Mouse (Mus musculus) adrenal gland, postnatal 14 days (tissue): ENCODE data around the gene Olfr911-ps1. TPM values are rescaled to one million over a fixed set of nuclear protein-coding genes. Genes with fewer than 3 reads are reported as not detected.

ENCODE experiments used
- DNase-seq: peaks from one replicate; pipeline ENCODE4 v3.0.0; 2021; ENCODE audit warnings: mixed read lengths
- long read RNA-seq, 2 experiments: library from polyadenylated mRNA; stranded (forward); transcript quantifications; one replicate each; pipeline ENCODE4 v2.0.0; 2021
- total RNA-seq: library from RNA; stranded (reverse); gene quantifications from 2 replicates; pipeline ENCODE4 v1.2.3, GENCODE M21; 2021

Gene Olfr911-ps1
- not detected in 2 replicates for total RNA-seq
- long read RNA-seq, experiment 1: 0 reads
- long read RNA-seq, experiment 2: 0 reads

DNA sequence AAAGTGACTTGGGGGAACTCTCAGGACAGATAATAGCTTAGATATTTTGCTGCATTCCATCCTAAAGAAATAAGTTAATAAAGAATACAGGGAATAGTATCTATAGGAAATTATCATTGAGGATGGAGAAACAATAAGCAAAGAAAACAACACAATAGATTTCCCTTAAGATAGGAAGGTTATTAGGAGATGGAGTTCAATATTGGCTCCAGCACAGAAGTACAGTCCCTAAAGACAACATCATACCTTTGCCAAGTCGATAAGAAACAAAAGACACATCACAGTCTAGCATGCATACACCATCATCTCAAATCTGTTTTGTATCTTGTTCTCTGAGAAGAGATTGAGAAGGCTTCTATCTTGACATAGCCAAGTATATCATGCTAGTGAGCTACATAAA, at the start of gene Olfr911-ps1:
Gene Olfr911-ps1 (plus strand): TSS at position 301 of the 400 bp plus-strand sequence.
- DNase-seq: no peak

DNA sequence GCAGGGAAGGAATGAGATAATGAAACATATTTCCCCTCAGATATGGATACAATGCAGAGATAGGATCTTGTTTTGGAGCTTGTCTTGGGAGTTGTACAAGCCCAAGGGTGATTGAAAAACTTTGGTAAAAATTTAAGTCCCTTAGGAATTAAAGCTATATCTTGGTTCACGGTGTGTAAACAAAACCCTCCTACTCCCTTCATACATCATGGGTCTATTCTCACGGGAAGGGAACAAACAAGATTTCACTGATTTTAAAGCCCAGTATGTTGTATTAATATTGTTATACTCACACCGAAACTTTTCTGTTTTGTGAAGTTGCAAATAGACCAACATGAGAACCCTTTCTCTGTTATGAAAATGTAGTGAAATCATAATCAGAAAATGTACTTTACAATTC, 34.6 kb upstream of the Olfr911-ps1 start, which contains the start of gene Olfr906:
Gene Olfr906 (plus strand): TSS at position 301 of the 400 bp plus-strand sequence.
- no peak for DNase-seq

DNA sequence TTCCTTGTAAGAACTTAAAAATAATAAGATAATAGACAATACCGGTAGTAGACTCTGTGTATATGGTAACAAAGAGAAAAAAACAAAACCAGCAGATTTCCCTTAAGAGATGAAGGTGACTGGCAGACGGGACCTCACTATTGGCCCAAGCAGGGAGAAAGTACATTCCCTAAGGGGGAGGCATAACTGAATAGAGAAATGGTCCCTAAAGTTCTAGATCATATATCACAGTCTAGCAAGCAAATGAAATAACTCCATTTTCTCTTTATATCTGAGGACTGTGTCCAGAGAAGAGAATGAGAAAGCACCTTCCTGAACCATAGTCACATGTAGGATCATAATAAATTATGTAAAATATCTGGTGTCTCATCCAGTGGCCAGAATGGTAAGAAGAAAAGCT, 25.9 kb upstream of the Olfr911-ps1 start, which contains the start of gene Olfr907:
Gene Olfr907 (plus strand): TSS at position 301 of the 400 bp plus-strand sequence.
- no peak for DNase-seq

DNA sequence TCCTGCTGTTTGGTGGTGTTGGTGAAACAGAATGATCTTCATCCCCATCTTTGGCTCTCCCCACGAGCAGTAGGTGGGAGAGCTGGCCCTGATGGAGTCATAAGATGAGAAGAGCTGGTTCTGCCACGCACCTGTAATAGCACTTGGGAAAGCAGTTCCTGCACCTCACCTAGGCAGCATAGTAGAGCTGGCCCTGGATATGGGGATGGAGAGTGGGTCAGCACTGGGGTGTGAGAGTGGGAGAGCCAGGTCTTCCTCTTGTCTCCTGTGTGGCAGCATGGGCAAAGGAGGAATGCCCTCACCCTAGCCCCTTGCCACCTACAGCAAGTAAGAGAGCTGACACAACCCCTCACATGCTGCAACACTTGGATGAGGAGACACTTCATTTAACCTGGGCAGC, 9.0 kb upstream of the Olfr911-ps1 start:
- no peak for DNase-seq

DNA sequence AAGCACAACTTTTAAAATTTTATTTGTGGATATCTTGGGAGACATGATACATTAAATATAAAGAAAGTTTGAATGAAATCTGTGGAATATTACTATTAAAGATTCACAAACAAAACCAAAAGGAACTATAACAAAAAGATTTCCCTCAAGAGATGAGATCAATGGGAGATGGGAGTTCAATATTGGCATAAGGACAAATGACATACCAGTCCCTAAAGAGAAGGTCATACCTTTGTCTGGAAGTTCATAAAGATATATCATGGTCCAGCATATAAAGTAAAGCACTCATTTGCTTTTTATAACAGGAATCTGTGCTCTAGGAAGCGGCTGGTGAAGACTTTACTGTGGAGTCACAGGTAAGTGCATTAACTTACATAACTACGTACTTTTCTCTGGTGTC, 16.2 kb downstream of the Olfr911-ps1 start, which contains the start of gene Olfr910:
Gene Olfr910 (plus strand): TSS at position 301 of the 400 bp plus-strand sequence.
- no peak for DNase-seq

Other genes starting within 250 kb of the Olfr911-ps1 start
- not detected in 2 replicates for gene Olfr896-ps1, start 230.5 kb upstream of the Olfr911-ps1 start, total RNA-seq
- gene Olfr25, start 192.5 kb upstream of the Olfr911-ps1 start, total RNA-seq: not detected in 2 replicates
- not detected in 2 replicates for gene Olfr898, start 173.2 kb upstream of the Olfr911-ps1 start, total RNA-seq
- not detected in 2 replicates for gene Olfr250, start 154.7 kb upstream of the Olfr911-ps1 start, total RNA-seq
- not detected in 2 replicates for gene Olfr251, start 144.5 kb upstream of the Olfr911-ps1 start, total RNA-seq
- not detected in 2 replicates for gene Olfr147, start 119.9 kb upstream of the Olfr911-ps1 start, total RNA-seq
- not detected in 2 replicates for gene Olfr901, start 92.1 kb upstream of the Olfr911-ps1 start, total RNA-seq
- not detected in 2 replicates for gene Olfr902, start 73.9 kb upstream of the Olfr911-ps1 start, total RNA-seq
- gene Olfr904, start 58.4 kb upstream of the Olfr911-ps1 start, total RNA-seq: not detected in 2 replicates
- gene Olfr905, start 50.5 kb upstream of the Olfr911-ps1 start, total RNA-seq: not detected in 2 replicates
- not detected in 2 replicates for gene Olfr906, start 34.5 kb upstream of the Olfr911-ps1 start, total RNA-seq
- not detected in 2 replicates for gene Olfr907, start 25.8 kb upstream of the Olfr911-ps1 start, total RNA-seq
- not detected in 2 replicates for gene Olfr910, start 16.3 kb downstream of the Olfr911-ps1 start, total RNA-seq
- gene Olfr912, start 58.6 kb downstream of the Olfr911-ps1 start, total RNA-seq: not detected in 2 replicates
- gene Olfr913, start 71.2 kb downstream of the Olfr911-ps1 start, total RNA-seq: not detected in 2 replicates
- gene Olfr914, start 83.5 kb downstream of the Olfr911-ps1 start, total RNA-seq: not detected in 2 replicates
- not detected in 2 replicates for gene Olfr916, start 138.3 kb downstream of the Olfr911-ps1 start, total RNA-seq
- not detected in 2 replicates for gene Olfr917, start 144.3 kb downstream of the Olfr911-ps1 start, total RNA-seq
- gene Olfr918, start 153.0 kb downstream of the Olfr911-ps1 start, total RNA-seq: not detected in 2 replicates
- gene Olfr919, start 182.1 kb downstream of the Olfr911-ps1 start, total RNA-seq: not detected in 2 replicates
- 35.2 and 35.3 TPM in 2 replicates for gene Vwa5a, start 196.7 kb downstream of the Olfr911-ps1 start, total RNA-seq
- 0.11 and 0.26 TPM in 2 replicates for gene Olfr920, start 230.7 kb downstream of the Olfr911-ps1 start, total RNA-seq